Mouse (Mus musculus): Measurements from ENCODE around the gene Ascl2. TPM values are rescaled to one million over a fixed set of nuclear protein-coding genes. Genes with fewer than 3 reads are reported as not detected.

Gene Ascl2
- 0.90 and 1.3 TPM in 2 replicates for polyA plus RNA-seq (2015; fragmentation: Nextera tagmentation; extraction: Ambion mirVana)

DNA sequence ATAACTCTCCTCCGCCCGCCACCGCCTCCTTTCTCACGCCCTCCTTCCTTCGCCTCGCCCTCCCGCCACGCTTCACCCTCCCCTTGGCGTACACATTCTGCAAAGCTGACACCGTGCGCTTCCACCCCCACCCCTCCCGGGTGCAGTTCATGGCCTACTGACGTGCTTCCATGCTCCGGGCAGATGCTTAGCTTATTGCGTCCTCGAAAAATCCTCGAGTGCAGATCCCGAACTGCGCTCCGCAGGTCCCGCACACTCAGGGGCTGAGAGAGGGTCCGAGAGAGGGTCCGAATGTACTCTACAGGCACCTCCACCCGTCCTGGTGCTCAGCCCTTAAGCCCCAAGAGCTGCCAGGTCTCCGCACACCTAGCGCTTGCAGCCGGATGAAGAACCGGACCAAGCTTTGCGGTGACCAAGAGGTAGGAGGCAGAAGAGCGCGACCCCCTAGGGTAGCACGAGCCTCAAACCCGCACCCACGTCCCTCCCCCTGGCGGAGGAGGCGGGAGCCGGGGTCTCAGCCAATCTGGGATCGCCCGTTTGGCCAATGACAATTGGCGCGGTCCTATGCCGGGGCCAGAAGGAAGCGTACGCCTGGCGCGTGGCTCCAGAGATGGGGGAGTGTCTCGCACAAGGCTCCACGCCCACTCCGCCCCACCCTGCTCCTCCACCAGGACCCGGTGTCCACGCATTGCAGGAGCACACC is at the start of gene Ascl2:
TSS of gene Ascl2 (minus strand) at position 456 of the 703 bp plus-strand sequence.
- Histone ChIP-seq H3K36me3 (ENCODE audit: insufficient read depth, low read length) (no peaks in the 10 kb centered on the region), H3K4me1 (ENCODE audit: insufficient read depth, low read depth, low read length) (peaks cover 12% of the 10 kb centered on the region; the same call in 1 of the 2 replicates), H3K4me2 (replicated peaks; ENCODE audit: low read depth, low read length) (peak within 1 kb of the TSS; percentile 77), H3K4me3 (ENCODE audit: low read depth, low read length) (peak within 1 kb of the TSS; percentile 37), H3K27me3 (replicated peaks; ENCODE audit: insufficient read depth, low read length) (peaks cover 36% of the 10 kb centered on the region), H3K9ac (replicated peaks; ENCODE audit: low read depth) (no peak within 1 kb of the TSS), H3K9me3 (ENCODE audit: low read length) (no peaks in the 10 kb centered on the region), H3K27ac (ENCODE audit: low read length) (0 out of 2 replicates have a peak within 1 kb of the TSS, but pooled peaks have one; percentile 51)
- peak; percentile 27 for DNase-seq (ENCODE audit: low spot score)
- no peak for TF ChIP-seq EP300 (IDR thresholded peaks at IDR 0.05)
- TF ChIP-seq CTCF (IDR thresholded peaks at IDR 0.05), result no peak
- peak; percentile 27; the same call in 1 of the 2 replicates for ATAC-seq
- 3% methylated on average over 50 of the region's 51 CpGs for WGBS

- Histone ChIP-seq H3K36me3 (ENCODE audit: insufficient read depth, low read length) (no peaks in the 10 kb centered on the region), H3K4me2 (replicated peaks; ENCODE audit: low read depth, low read length) (no peak overlapping the region), H3K27me3 (replicated peaks; ENCODE audit: insufficient read depth, low read length) (no peaks in the 10 kb centered on the region), H3K4me3 (ENCODE audit: low read depth, low read length) (no peak overlapping the region), H3K4me1 (ENCODE audit: insufficient read depth, low read depth, low read length) (peaks cover 27% of the 10 kb centered on the region), H3K9ac (replicated peaks; ENCODE audit: low read depth) (no peak overlapping the region), H3K9me3 (ENCODE audit: low read length) (no peaks in the 10 kb centered on the region), H3K27ac (ENCODE audit: low read length) (no peak overlapping the region)
- TF ChIP-seq CTCF (IDR thresholded peaks at IDR 0.05) (no peak), EP300 (IDR thresholded peaks at IDR 0.05) (no peak)
- WGBS, result 79% methylated on average over 4 of the region's 4 CpGs
- no peak for DNase-seq (ENCODE audit: low spot score)
- no peak for ATAC-seq
These were observed 48.1 kb upstream of the Ascl2 start for GRCm38 (mm10) chr7:143017181-143017580.

- TF ChIP-seq EP300 (IDR thresholded peaks at IDR 0.05) (no peak), CTCF (IDR thresholded peaks at IDR 0.05) (no peak)
- WGBS, result 50% methylated on average over 9 of the region's 9 CpGs
- Histone ChIP-seq H3K36me3 (ENCODE audit: insufficient read depth, low read length) (no peaks in the 10 kb centered on the region), H3K27me3 (replicated peaks; ENCODE audit: insufficient read depth, low read length) (no peaks in the 10 kb centered on the region), H3K9ac (replicated peaks; ENCODE audit: low read depth) (no peak overlapping the region), H3K4me2 (replicated peaks; ENCODE audit: low read depth, low read length) (0 out of 2 replicates have a peak overlapping the region, but pooled peaks have one; percentile 14), H3K9me3 (ENCODE audit: low read length) (no peaks in the 10 kb centered on the region), H3K4me1 (ENCODE audit: insufficient read depth, low read depth, low read length) (peaks cover 27% of the 10 kb centered on the region), H3K27ac (ENCODE audit: low read length) (no peak overlapping the region), H3K4me3 (ENCODE audit: low read depth, low read length) (no peak overlapping the region)
- ATAC-seq (peak; percentile 9; the same call in 1 of the 2 replicates), DNase-seq (ENCODE audit: low spot score) (no peak)
These were observed 47.5 kb upstream of the Ascl2 start for GRCm38 (mm10) chr7:143016424-143017142.

DNA sequence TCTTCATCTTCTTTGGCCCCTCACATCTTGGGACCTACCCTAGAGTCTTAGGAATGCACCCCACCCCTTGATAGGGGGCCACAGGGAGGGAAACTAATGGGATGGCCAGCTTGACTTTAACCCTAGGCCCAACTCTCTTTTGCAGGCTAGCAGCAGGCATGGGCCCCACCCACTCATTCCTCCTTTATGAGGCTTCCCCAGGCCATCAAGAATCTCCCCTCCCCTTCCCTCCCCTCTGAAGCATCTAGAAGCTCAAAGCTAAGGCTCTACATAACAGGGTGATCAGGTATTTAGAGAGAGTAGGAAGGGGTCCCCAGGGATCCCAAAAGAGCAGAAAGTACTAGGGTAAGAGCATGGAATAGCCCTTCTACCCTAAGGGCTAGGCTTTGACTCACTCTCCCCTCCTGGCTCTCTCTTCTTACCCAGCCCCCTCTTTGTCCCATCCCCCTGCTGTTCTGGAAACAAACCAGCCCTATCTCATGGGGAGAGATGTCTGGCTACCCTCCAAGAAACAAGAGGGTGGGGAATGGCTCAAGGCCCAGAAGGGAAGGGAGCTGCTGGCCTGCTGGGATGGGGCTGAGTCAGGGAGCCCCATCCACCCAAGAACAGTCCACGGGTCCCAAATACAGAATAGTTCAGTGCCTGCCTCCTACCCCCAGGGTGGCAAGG is 46.8 kb upstream of the Ascl2 start:
- H3K4me2 ChIP-seq (replicated peaks; ENCODE audit: low read depth, low read length), result 0 out of 2 replicates have a peak overlapping the region, but pooled peaks have one; percentile 14

GRCm38 (mm10) chr7:143014862-143015659 is 46.0 kb upstream of the Ascl2 start:
- no peaks in the 10 kb centered on the region for H3K27me3 ChIP-seq (replicated peaks; ENCODE audit: insufficient read depth, low read length)
- H3K9me3 ChIP-seq (ENCODE audit: low read length), result no peaks in the 10 kb centered on the region
- DNase-seq (ENCODE audit: low spot score), result no peak
- H3K36me3 ChIP-seq (ENCODE audit: insufficient read depth, low read length), result no peaks in the 10 kb centered on the region
- H3K9ac ChIP-seq (replicated peaks; ENCODE audit: low read depth), result no peak overlapping the region
- TF ChIP-seq EP300 (IDR thresholded peaks at IDR 0.05) (no peak), CTCF (IDR thresholded peaks at IDR 0.05) (no peak)
- H3K4me3 ChIP-seq (ENCODE audit: low read depth, low read length), result no peak overlapping the region
- peaks cover 27% of the 10 kb centered on the region for H3K4me1 ChIP-seq (ENCODE audit: insufficient read depth, low read depth, low read length)
- no peak overlapping the region for H3K4me2 ChIP-seq (replicated peaks; ENCODE audit: low read depth, low read length)
- no peak for ATAC-seq
- no peak overlapping the region for H3K27ac ChIP-seq (ENCODE audit: low read length)
- WGBS, result 59% methylated on average over 7 of the region's 7 CpGs

More for the DNA sequence above, 46.8 kb upstream of the Ascl2 start:
- Histone ChIP-seq H3K36me3 (ENCODE audit: insufficient read depth, low read length) (no peaks in the 10 kb centered on the region), H3K9ac (replicated peaks; ENCODE audit: low read depth) (no peak overlapping the region), H3K4me1 (ENCODE audit: insufficient read depth, low read depth, low read length) (peaks cover 27% of the 10 kb centered on the region), H3K4me3 (ENCODE audit: low read depth, low read length) (no peak overlapping the region), H3K27ac (ENCODE audit: low read length) (0 out of 2 replicates have a peak overlapping the region, but pooled peaks have one; percentile 32), H3K9me3 (ENCODE audit: low read length) (no peaks in the 10 kb centered on the region), H3K27me3 (replicated peaks; ENCODE audit: insufficient read depth, low read length) (no peaks in the 10 kb centered on the region)
- peak; percentile 84 for ATAC-seq
- 0% methylated on average over 1 of the region's 1 CpGs for WGBS
- peak; percentile 85 for DNase-seq (ENCODE audit: low spot score)
- TF ChIP-seq CTCF (IDR thresholded peaks at IDR 0.05) (peak; percentile 18), EP300 (IDR thresholded peaks at IDR 0.05) (peak; percentile 28; the same call in 1 of the 2 replicates)

All from lung, postnatal 0 days (tissue).